Mouse (Mus musculus): ENCODE data around the gene Fmnl3. TPM values are rescaled to one million over a fixed set of nuclear protein-coding genes. Genes with fewer than 3 reads are reported as not detected.
A peak's percentile ranks its signal among the peaks of the same experiment; 100 is the strongest.
"Not testable (repeated sequence)": the region's sequence is repeated elsewhere in the genome, so short reads cannot be mapped to it uniquely, and the experiment has no call there.

The Fmnl3 gene
- polyA plus RNA-seq, 1 experiment = 30.1 TPM

GRCm38 (mm10) chr15:99399503-99400245 is 29.4 kb upstream of the Fmnl3 start:
- no peak for DNase-seq (ENCODE audit: low read depth)
- TF ChIP-seq CTCF (IDR thresholded peaks at IDR 0.05; ENCODE audit: borderline replicate concordance, extremely low read depth, insufficient read depth, insufficient read length) (no peak), POLR2A (IDR thresholded peaks at IDR 0.05; ENCODE audit: borderline replicate concordance, extremely low read depth, insufficient read depth, insufficient read length, poor library complexity, severe bottlenecking) (no peak)

- TF ChIP-seq POLR2A (IDR thresholded peaks at IDR 0.05; ENCODE audit: borderline replicate concordance, extremely low read depth, insufficient read depth, insufficient read length, poor library complexity, severe bottlenecking) (no peak), CTCF (IDR thresholded peaks at IDR 0.05; ENCODE audit: borderline replicate concordance, extremely low read depth, insufficient read depth, insufficient read length) (no peak)
- DNase-seq (ENCODE audit: low read depth) = no peak
Measured at GRCm38 (mm10) chr15:99397622-99398021, 27.3 kb upstream of the Fmnl3 start.

GRCm38 (mm10) chr15:99396875-99397274 is 26.6 kb upstream of the Fmnl3 start:
- TF ChIP-seq POLR2A (IDR thresholded peaks at IDR 0.05; ENCODE audit: borderline replicate concordance, extremely low read depth, insufficient read depth, insufficient read length, poor library complexity, severe bottlenecking) (no peak), CTCF (IDR thresholded peaks at IDR 0.05; ENCODE audit: borderline replicate concordance, extremely low read depth, insufficient read depth, insufficient read length) (no peak)
- DNase-seq (ENCODE audit: low read depth) = no peak

GRCm38 (mm10) chr15:99396462-99396861 is 26.2 kb upstream of the Fmnl3 start:
- TF ChIP-seq POLR2A (IDR thresholded peaks at IDR 0.05; ENCODE audit: borderline replicate concordance, extremely low read depth, insufficient read depth, insufficient read length, poor library complexity, severe bottlenecking) (no peak), CTCF (IDR thresholded peaks at IDR 0.05; ENCODE audit: borderline replicate concordance, extremely low read depth, insufficient read depth, insufficient read length) (no peak)
- DNase-seq (ENCODE audit: low read depth) = no peak

GRCm38 (mm10) chr15:99393386-99394252 is 23.3 kb upstream of the Fmnl3 start:
- TF ChIP-seq POLR2A (IDR thresholded peaks at IDR 0.05; ENCODE audit: borderline replicate concordance, extremely low read depth, insufficient read depth, insufficient read length, poor library complexity, severe bottlenecking) (no peak), CTCF (IDR thresholded peaks at IDR 0.05; ENCODE audit: borderline replicate concordance, extremely low read depth, insufficient read depth, insufficient read length) (no peak)
- no peak for DNase-seq (ENCODE audit: low read depth)

GRCm38 (mm10) chr15:99392486-99393385 is 22.5 kb upstream of the Fmnl3 start, which contains the start of gene Tmbim6:
Gene Tmbim6, plus strand, starts transcription at chr15:99392882.
- peak; percentile 100 for DNase-seq (ENCODE audit: low read depth)
- TF ChIP-seq CTCF (IDR thresholded peaks at IDR 0.05; ENCODE audit: borderline replicate concordance, extremely low read depth, insufficient read depth, insufficient read length) (no peak), POLR2A (IDR thresholded peaks at IDR 0.05; ENCODE audit: borderline replicate concordance, extremely low read depth, insufficient read depth, insufficient read length, poor library complexity, severe bottlenecking) (peak; percentile 24; the same call in 1 of the 2 replicates)

- TF ChIP-seq CTCF (IDR thresholded peaks at IDR 0.05; ENCODE audit: borderline replicate concordance, extremely low read depth, insufficient read depth, insufficient read length) = no peak
- TF ChIP-seq POLR2A (IDR thresholded peaks at IDR 0.05; ENCODE audit: borderline replicate concordance, extremely low read depth, insufficient read depth, insufficient read length, poor library complexity, severe bottlenecking) = no peak
- DNase-seq (ENCODE audit: low read depth) = no peak
Measured at GRCm38 (mm10) chr15:99391975-99392374, 21.7 kb upstream of the Fmnl3 start.

- DNase-seq (ENCODE audit: low read depth) = no peak
- no peak for TF ChIP-seq CTCF (IDR thresholded peaks at IDR 0.05; ENCODE audit: borderline replicate concordance, extremely low read depth, insufficient read depth, insufficient read length)
- no peak for TF ChIP-seq POLR2A (IDR thresholded peaks at IDR 0.05; ENCODE audit: borderline replicate concordance, extremely low read depth, insufficient read depth, insufficient read length, poor library complexity, severe bottlenecking)
Measured at GRCm38 (mm10) chr15:99390472-99391401, 20.5 kb upstream of the Fmnl3 start.

GRCm38 (mm10) chr15:99387976-99388375 is 17.7 kb upstream of the Fmnl3 start:
- DNase-seq (ENCODE audit: low read depth) = no peak
- TF ChIP-seq POLR2A (IDR thresholded peaks at IDR 0.05; ENCODE audit: borderline replicate concordance, extremely low read depth, insufficient read depth, insufficient read length, poor library complexity, severe bottlenecking) = no peak
- TF ChIP-seq CTCF (IDR thresholded peaks at IDR 0.05; ENCODE audit: borderline replicate concordance, extremely low read depth, insufficient read depth, insufficient read length) = no peak

- DNase-seq (ENCODE audit: low read depth) = no peak
- TF ChIP-seq CTCF (IDR thresholded peaks at IDR 0.05; ENCODE audit: borderline replicate concordance, extremely low read depth, insufficient read depth, insufficient read length) (no peak), POLR2A (IDR thresholded peaks at IDR 0.05; ENCODE audit: borderline replicate concordance, extremely low read depth, insufficient read depth, insufficient read length, poor library complexity, severe bottlenecking) (no peak)
Measured at GRCm38 (mm10) chr15:99386796-99387195, 16.5 kb upstream of the Fmnl3 start.

GRCm38 (mm10) chr15:99386110-99386509 is 15.8 kb upstream of the Fmnl3 start:
- not testable (repeated sequence) for DNase-seq (ENCODE audit: low read depth)
